Mouse (Mus musculus) right cerebral cortex, postnatal 25 days (tissue): ENCODE measurements around the gene Nectin1.

Experiments used
- DNase-seq: peaks from one replicate; pipeline ENCODE4 v3.0.0; 2022

Gene Nectin1

GRCm38 (mm10) chr9:43768779-43769178 lies 25.0 kb downstream of the Nectin1 start:
- no peak for DNase-seq

GRCm38 (mm10) chr9:43769228-43769627 lies 25.4 kb downstream of the Nectin1 start:
- no peak for DNase-seq

- DNase-seq = no peak
Measured at GRCm38 (mm10) chr9:43769940-43770339, 26.2 kb downstream of the Nectin1 start.

- DNase-seq = no peak
Measured at GRCm38 (mm10) chr9:43771041-43771440, 27.3 kb downstream of the Nectin1 start.

GRCm38 (mm10) chr9:43772460-43772859 lies 28.7 kb downstream of the Nectin1 start:
- DNase-seq = no peak

- no peak for DNase-seq
Measured at GRCm38 (mm10) chr9:43773521-43773920, 29.7 kb downstream of the Nectin1 start.

GRCm38 (mm10) chr9:43774427-43774826 lies 30.6 kb downstream of the Nectin1 start:
- no peak for DNase-seq

GRCm38 (mm10) chr9:43776231-43776630 lies 32.4 kb downstream of the Nectin1 start:
- DNase-seq = no peak

- DNase-seq = no peak
Measured at GRCm38 (mm10) chr9:43777362-43778360, 33.9 kb downstream of the Nectin1 start.

GRCm38 (mm10) chr9:43780883-43781282 lies 37.1 kb downstream of the Nectin1 start:
- no peak for DNase-seq

GRCm38 (mm10) chr9:43782401-43782800 lies 38.6 kb downstream of the Nectin1 start:
- no peak for DNase-seq

GRCm38 (mm10) chr9:43783959-43784358 lies 40.2 kb downstream of the Nectin1 start:
- DNase-seq = no peak

GRCm38 (mm10) chr9:43784841-43785240 lies 41.1 kb downstream of the Nectin1 start:
- DNase-seq = no peak

- DNase-seq = no peak
Measured at GRCm38 (mm10) chr9:43787591-43787990, 43.8 kb downstream of the Nectin1 start.

- DNase-seq = no peak
Measured at GRCm38 (mm10) chr9:43792681-43793080, 48.9 kb downstream of the Nectin1 start.

- no peak for DNase-seq
Measured at GRCm38 (mm10) chr9:43793411-43793810, 49.6 kb downstream of the Nectin1 start.

GRCm38 (mm10) chr9:43796031-43796430 lies 52.2 kb downstream of the Nectin1 start:
- no peak for DNase-seq

- no peak for DNase-seq
Measured at GRCm38 (mm10) chr9:43796841-43797740, 53.3 kb downstream of the Nectin1 start.

- DNase-seq = no peak
Measured at GRCm38 (mm10) chr9:43797746-43798145, 54.0 kb downstream of the Nectin1 start.

GRCm38 (mm10) chr9:43800525-43800924 lies 56.7 kb downstream of the Nectin1 start:
- DNase-seq = no peak

GRCm38 (mm10) chr9:43801911-43802310 lies 58.1 kb downstream of the Nectin1 start:
- no peak for DNase-seq

GRCm38 (mm10) chr9:43807565-43807964 lies 63.8 kb downstream of the Nectin1 start:
- DNase-seq = no peak

- DNase-seq = no peak
Measured at GRCm38 (mm10) chr9:43808099-43808498, 64.3 kb downstream of the Nectin1 start.
